Mouse (Mus musculus) forebrain, embryonic 12.5 days (tissue): Measurements from ENCODE around the gene Stambpl1. TPM values are rescaled to one million over a fixed set of nuclear protein-coding genes. Genes with fewer than 3 reads are reported as not detected.

ENCODE experiments used
- ATAC-seq: fragments of 200-750 bp; cut with Nextera tagmentation; 2 replicates; pipeline ENCODE4 v1.8.0; 2017; ENCODE audit warnings: moderate TSS enrichment; ENCODE audit not compliant: low FRiP score
- H3K27ac ChIP-seq: fragments of 300-500 bp; sonication (generic); 2 replicates; pipeline ENCODE4 v1.5.1; 2016; ENCODE audit warnings: mild to moderate bottlenecking
- H3K27me3 ChIP-seq: fragments of 300-500 bp; sonication (generic); 2 replicates; pipeline ENCODE4 v1.6.1; 2016; ENCODE audit warnings: mild to moderate bottlenecking
- H3K36me3 ChIP-seq: fragments of 300-500 bp; sonication (generic); replicated peaks from 2 replicates; pipeline ENCODE4 v1.6.1; 2016; ENCODE audit warnings: mild to moderate bottlenecking
- H3K4me1 ChIP-seq: fragments of 300-500 bp; sonication (generic); 2 replicates; pipeline ENCODE4 v1.6.1; 2016
- H3K4me2 ChIP-seq: fragments of 300-500 bp; sonication (generic); 2 replicates; pipeline ENCODE4 v1.6.1; 2016; ENCODE audit warnings: mild to moderate bottlenecking, moderate library complexity
- H3K4me3 ChIP-seq: fragments of 300-500 bp; sonication (generic); replicated peaks from 2 replicates; pipeline ENCODE4 v1.5.1; 2016; ENCODE audit warnings: mild to moderate bottlenecking
- H3K9ac ChIP-seq: fragments of 300-500 bp; sonication (generic); 2 replicates; pipeline ENCODE4 v1.6.1; 2016; ENCODE audit warnings: mild to moderate bottlenecking
- H3K9me3 ChIP-seq: fragments of 300-500 bp; sonication (generic); 2 replicates; pipeline ENCODE4 v1.6.1; 2016
- WGBS: fragments of 180-500 bp; shearing (Covaris S2); methylation state at CpG from one replicate; pipeline ENCODE4 v1.1.7; 2016; 5-methylcytosine and 5-hydroxymethylcytosine counted together
- polyA plus RNA-seq: library from polyadenylated mRNA; unstranded; fragments of >200 nt; fragmentation: Nextera tagmentation; extraction: Ambion mirVana; gene quantifications from 2 replicates; pipeline ENCODE4 v1.2.1, GENCODE M21; 2016

Stambpl1 gene
- polyA plus RNA-seq, 1 experiment from 2014 or later = 2.5 TPM

- Histone ChIP-seq H3K4me2 (no peak overlapping the region), H3K36me3 (no peaks in the 10 kb centered on the region), H3K4me3 (no peak overlapping the region), H3K4me1 (no peaks in the 10 kb centered on the region), H3K27ac (no peak overlapping the region), H3K9ac (no peak overlapping the region), H3K9me3 (no peaks in the 10 kb centered on the region), H3K27me3 (no peaks in the 10 kb centered on the region)
- no peak for ATAC-seq
- 95% methylated on average over 13 of the region's 13 CpGs for WGBS
Observed at GRCm38 (mm10) chr19:34270824-34271464, 78.9 kb downstream of the Stambpl1 start.

- Histone ChIP-seq H3K9me3 (no peaks in the 10 kb centered on the region), H3K27ac (no peak overlapping the region), H3K9ac (no peak overlapping the region), H3K4me3 (no peak overlapping the region), H3K36me3 (no peaks in the 10 kb centered on the region), H3K27me3 (no peaks in the 10 kb centered on the region), H3K4me1 (no peaks in the 10 kb centered on the region), H3K4me2 (no peak overlapping the region)
- WGBS = 90% methylated on average over 1 of the region's 1 CpGs
- ATAC-seq = no peak
Observed at GRCm38 (mm10) chr19:34273073-34273472, 81.0 kb downstream of the Stambpl1 start.

GRCm38 (mm10) chr19:34278078-34278477, 86.0 kb downstream of the Stambpl1 start:
- no peak overlapping the region for H3K9ac ChIP-seq
- H3K4me3 ChIP-seq = no peak overlapping the region
- no peak overlapping the region for H3K4me2 ChIP-seq
- H3K9me3 ChIP-seq = no peaks in the 10 kb centered on the region
- no peaks in the 10 kb centered on the region for H3K27me3 ChIP-seq
- ATAC-seq = no peak
- no peak overlapping the region for H3K27ac ChIP-seq
- no peaks in the 10 kb centered on the region for H3K36me3 ChIP-seq
- H3K4me1 ChIP-seq = no peaks in the 10 kb centered on the region
- WGBS = 83% methylated on average over 3 of the region's 3 CpGs

- ATAC-seq = no peak
- Histone ChIP-seq H3K4me2 (no peak overlapping the region), H3K27me3 (no peaks in the 10 kb centered on the region), H3K4me1 (no peaks in the 10 kb centered on the region), H3K9ac (no peak overlapping the region), H3K27ac (no peak overlapping the region), H3K4me3 (no peak overlapping the region), H3K36me3 (no peaks in the 10 kb centered on the region), H3K9me3 (no peaks in the 10 kb centered on the region)
- 93% methylated on average over 6 of the region's 6 CpGs for WGBS
Observed at GRCm38 (mm10) chr19:34283614-34284013, 91.6 kb downstream of the Stambpl1 start.

GRCm38 (mm10) chr19:34284383-34284782, 92.4 kb downstream of the Stambpl1 start:
- no peak for ATAC-seq
- WGBS = 70% methylated on average over 10 of the region's 10 CpGs
- no peaks in the 10 kb centered on the region for H3K4me1 ChIP-seq
- no peak overlapping the region for H3K27ac ChIP-seq
- no peaks in the 10 kb centered on the region for H3K36me3 ChIP-seq
- H3K4me3 ChIP-seq = no peak overlapping the region
- H3K9ac ChIP-seq = no peak overlapping the region
- H3K9me3 ChIP-seq = no peaks in the 10 kb centered on the region
- H3K4me2 ChIP-seq = no peak overlapping the region
- H3K27me3 ChIP-seq = no peaks in the 10 kb centered on the region

GRCm38 (mm10) chr19:34284826-34285225, 92.8 kb downstream of the Stambpl1 start:
- 68% methylated on average over 2 of the region's 2 CpGs for WGBS
- H3K4me1 ChIP-seq = no peaks in the 10 kb centered on the region

GRCm38 (mm10) chr19:34287221-34287620, 95.2 kb downstream of the Stambpl1 start:
- Histone ChIP-seq H3K36me3 (no peaks in the 10 kb centered on the region), H3K27me3 (peaks cover 8% of the 10 kb centered on the region; the same call in 1 of the 2 replicates), H3K4me1 (peaks cover 14% of the 10 kb centered on the region), H3K4me3 (no peak overlapping the region), H3K4me2 (no peak overlapping the region), H3K9me3 (no peaks in the 10 kb centered on the region), H3K9ac (no peak overlapping the region), H3K27ac (no peak overlapping the region)
- ATAC-seq = no peak

More at GRCm38 (mm10) chr19:34284826-34285225, 92.8 kb downstream of the Stambpl1 start:
- Histone ChIP-seq H3K36me3 (no peaks in the 10 kb centered on the region), H3K4me2 (no peak overlapping the region), H3K4me3 (no peak overlapping the region), H3K27me3 (no peaks in the 10 kb centered on the region), H3K9ac (no peak overlapping the region), H3K9me3 (no peaks in the 10 kb centered on the region), H3K27ac (no peak overlapping the region)
- no peak for ATAC-seq

GRCm38 (mm10) chr19:34287656-34288415, 95.8 kb downstream of the Stambpl1 start:
- H3K4me1 ChIP-seq = peaks cover 14% of the 10 kb centered on the region
- no peak for ATAC-seq
- H3K36me3 ChIP-seq = no peaks in the 10 kb centered on the region
- H3K4me2 ChIP-seq = no peak overlapping the region
- H3K27me3 ChIP-seq = peaks cover 10% of the 10 kb centered on the region; the same call in 1 of the 2 replicates
- H3K4me3 ChIP-seq = no peak overlapping the region
- 87% methylated on average over 13 of the region's 13 CpGs for WGBS
- no peak overlapping the region for H3K27ac ChIP-seq
- no peak overlapping the region for H3K9ac ChIP-seq
- H3K9me3 ChIP-seq = no peaks in the 10 kb centered on the region

- ATAC-seq = no peak
- H3K4me1 ChIP-seq = peaks cover 14% of the 10 kb centered on the region
- H3K4me2 ChIP-seq = no peak overlapping the region
- H3K9ac ChIP-seq = no peak overlapping the region
- H3K27me3 ChIP-seq = peaks cover 10% of the 10 kb centered on the region; the same call in 1 of the 2 replicates
- no peak overlapping the region for H3K27ac ChIP-seq
- H3K36me3 ChIP-seq = no peaks in the 10 kb centered on the region
- WGBS = 91% methylated on average over 1 of the region's 1 CpGs
- H3K9me3 ChIP-seq = no peaks in the 10 kb centered on the region
- no peak overlapping the region for H3K4me3 ChIP-seq
Observed at GRCm38 (mm10) chr19:34288696-34289095, 96.7 kb downstream of the Stambpl1 start.

Other genes starting within 250 kb of the Stambpl1 start
- not detected in 2 replicates for gene Lipf, start 231.0 kb upstream of the Stambpl1 start, polyA plus RNA-seq
- not detected in 2 replicates for gene Lipk, start 183.9 kb upstream of the Stambpl1 start, polyA plus RNA-seq
- not detected in 2 replicates for gene Lipn, start 124.9 kb upstream of the Stambpl1 start, polyA plus RNA-seq
- 0.12 TPM in 1 of 2 replicates, not detected in the other for gene Lipm, start 91.3 kb upstream of the Stambpl1 start, polyA plus RNA-seq
- gene Ankrd22, start 26.2 kb upstream of the Stambpl1 start, polyA plus RNA-seq = not detected in 2 replicates
- gene Acta2, start 63.4 kb downstream of the Stambpl1 start, polyA plus RNA-seq = 22.7 and 43.7 TPM in 2 replicates
- gene Fas, start 98.4 kb downstream of the Stambpl1 start, polyA plus RNA-seq = 0.32 and 0.55 TPM in 2 replicates